Mouse (Mus musculus) adrenal gland, postnatal 10 days (tissue): ENCODE data around the gene Zfp180. TPM values are rescaled to one million over a fixed set of nuclear protein-coding genes. Genes with fewer than 3 reads are reported as not detected.
"Not testable (repeated sequence)": the region's sequence is repeated elsewhere in the genome, so short reads cannot be mapped to it uniquely, and the experiment has no call there.

Source experiments
- DNase-seq: peaks from one replicate; pipeline ENCODE4 v3.0.0; 2021; ENCODE audit warnings: mixed read lengths
- long read RNA-seq, 2 experiments: library from polyadenylated mRNA; stranded (forward); transcript quantifications; one replicate each; pipeline ENCODE4 v2.0.0; 2021
- total RNA-seq, 2 experiments: library from RNA; stranded (reverse); gene quantifications; 2 replicates each; pipeline ENCODE4 v1.2.3; 2021

Gene Zfp180
- 10 to 100 TPM; 15.2 to 17.3 TPM for total RNA-seq
- long read RNA-seq, experiment 1, partial matches to known transcripts: 0 of 2 reads
- long read RNA-seq, experiment 1, other reads (novel, unspliced or antisense): 2 of 2 reads
- long read RNA-seq, experiment 2, partial matches to known transcripts: 0 of 2 reads
- long read RNA-seq, experiment 2, other reads (novel, unspliced or antisense): 0 of 2 reads

GRCm38 (mm10) chr7:24081634-24082431, at the start of gene Zfp180:
Gene Zfp180 (plus strand): TSS chr7:24081924.
- peak; percentile 96 for DNase-seq

GRCm38 (mm10) chr7:24052660-24053304, 28.9 kb upstream of the Zfp180 start, which contains the start of gene Vmn1r183:
Gene Vmn1r183 (plus strand): TSS chr7:24053254.
- DNase-seq: no peak

- DNase-seq: not testable (repeated sequence)
Measured at GRCm38 (mm10) chr7:24074424-24074823, 7.3 kb upstream of the Zfp180 start.

- DNase-seq: no peak
Measured at GRCm38 (mm10) chr7:24082457-24083235, 922 bp downstream of the Zfp180 start.

DNA sequence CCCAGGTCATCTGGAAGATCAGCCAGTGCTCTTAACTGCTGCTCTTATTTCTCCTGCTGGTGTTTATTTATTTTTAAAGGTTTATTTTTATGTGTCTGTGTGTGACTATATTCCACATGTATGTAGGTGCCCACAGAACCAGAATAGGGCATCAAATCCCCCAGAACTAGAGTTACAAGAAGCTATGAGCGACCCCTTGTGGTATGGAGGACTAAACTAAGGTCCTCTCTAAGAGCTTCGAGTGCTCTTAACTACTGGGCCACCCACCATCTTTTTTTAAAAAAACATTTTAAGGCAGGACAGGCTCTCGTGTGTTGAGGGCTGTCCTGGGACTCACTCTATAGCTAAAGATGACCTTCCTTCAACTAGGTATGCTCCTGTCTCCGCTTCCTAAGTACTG, 5.1 kb downstream of the Zfp180 start:
- DNase-seq: no peak

GRCm38 (mm10) chr7:24087485-24088125, 5.9 kb downstream of the Zfp180 start:
- no peak for DNase-seq

GRCm38 (mm10) chr7:24104403-24104802, 22.7 kb downstream of the Zfp180 start:
- no peak for DNase-seq

DNA sequence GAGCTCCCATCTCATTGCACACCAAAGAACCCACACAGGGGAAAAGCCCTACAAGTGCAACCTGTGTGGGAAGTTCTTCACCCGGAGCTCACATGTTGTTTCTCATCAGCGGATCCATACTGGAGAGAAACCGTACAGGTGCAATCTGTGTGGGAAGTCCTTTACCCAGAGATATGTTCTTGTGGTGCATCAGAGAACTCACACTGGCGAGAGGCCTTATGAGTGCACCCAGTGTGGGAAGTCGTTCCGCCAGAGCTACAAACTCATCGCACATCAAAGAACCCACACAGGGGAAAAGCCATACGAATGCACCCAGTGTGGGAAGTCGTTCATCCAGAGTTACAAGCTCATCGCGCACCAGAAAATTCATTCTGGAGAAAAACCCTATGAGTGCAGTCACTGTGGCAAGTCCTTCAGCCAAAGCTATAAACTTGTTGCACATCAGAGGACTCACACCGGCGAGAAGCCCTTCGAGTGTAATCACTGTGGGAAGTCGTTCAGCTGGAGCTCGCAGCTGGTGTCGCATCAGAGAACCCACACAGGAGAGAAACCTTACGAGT, 23.5 kb downstream of the Zfp180 start:
- DNase-seq: no peak

DNA sequence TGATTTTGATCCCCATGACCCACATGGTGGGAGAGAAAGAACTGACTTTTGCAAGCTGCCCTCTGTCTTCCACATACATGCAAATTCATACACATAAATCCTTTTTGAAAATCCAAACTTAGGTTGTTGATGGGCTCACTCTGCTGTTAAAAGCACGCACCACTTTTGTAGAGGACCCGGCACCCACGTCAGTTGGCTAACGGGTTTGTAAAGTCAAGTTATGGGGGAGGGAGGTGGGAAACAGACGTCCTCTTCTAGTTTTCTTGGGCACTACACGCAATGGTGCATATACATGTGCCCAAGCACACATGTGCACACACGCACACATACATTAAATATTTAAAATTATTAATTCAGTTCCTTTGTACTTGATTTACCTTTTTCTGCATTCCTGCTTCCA, 29.1 kb downstream of the Zfp180 start:
- DNase-seq: no peak

- no peak for DNase-seq
Measured at GRCm38 (mm10) chr7:24111772-24112155, 30.0 kb downstream of the Zfp180 start.

- peak; percentile 85 for DNase-seq
Measured at GRCm38 (mm10) chr7:24112156-24112856, 30.6 kb downstream of the Zfp180 start, which contains the start of gene Zfp112. Gene Zfp112 (plus strand): TSS chr7:24112314.

DNA sequence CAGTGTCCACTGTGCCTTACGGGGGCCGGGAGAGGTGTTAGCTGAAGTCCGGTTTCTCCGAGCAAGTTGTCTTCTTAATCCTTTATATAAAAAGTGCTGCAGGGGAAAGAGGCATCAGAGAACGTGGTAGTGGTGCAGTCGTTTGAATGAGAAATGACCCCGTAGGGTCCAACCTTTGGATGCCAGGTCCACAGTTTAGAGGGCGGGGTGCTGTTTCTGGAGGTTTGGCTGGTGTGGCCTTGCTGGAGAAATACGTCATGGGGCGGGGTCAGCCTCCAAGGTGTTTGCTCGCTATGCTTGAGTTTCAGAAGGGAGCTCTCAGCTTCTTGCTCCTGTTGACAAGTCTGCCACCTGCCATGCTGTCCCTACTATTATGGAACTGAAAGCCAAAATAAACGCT, 31.3 kb downstream of the Zfp180 start:
- DNase-seq: peak; percentile 78

DNA sequence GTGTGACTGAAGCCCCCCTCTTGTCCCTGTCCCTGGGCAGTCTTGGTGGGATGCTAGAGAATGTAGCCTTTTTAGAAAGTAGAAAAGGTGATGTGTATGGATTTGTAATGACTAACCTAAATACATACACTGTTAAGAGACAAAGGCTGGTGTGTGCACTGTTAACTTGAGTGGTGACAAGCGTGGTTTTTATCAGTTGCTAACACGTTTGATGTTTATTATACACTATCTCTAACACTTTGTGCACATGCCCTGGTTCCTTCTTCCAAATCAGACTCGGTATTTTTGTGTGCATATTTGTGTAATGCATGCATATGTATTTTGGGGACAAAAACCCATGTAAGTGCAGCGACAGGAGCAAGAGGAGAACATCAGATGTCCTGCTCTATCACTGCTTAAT, 34.9 kb downstream of the Zfp180 start:
- DNase-seq: no peak

DNA sequence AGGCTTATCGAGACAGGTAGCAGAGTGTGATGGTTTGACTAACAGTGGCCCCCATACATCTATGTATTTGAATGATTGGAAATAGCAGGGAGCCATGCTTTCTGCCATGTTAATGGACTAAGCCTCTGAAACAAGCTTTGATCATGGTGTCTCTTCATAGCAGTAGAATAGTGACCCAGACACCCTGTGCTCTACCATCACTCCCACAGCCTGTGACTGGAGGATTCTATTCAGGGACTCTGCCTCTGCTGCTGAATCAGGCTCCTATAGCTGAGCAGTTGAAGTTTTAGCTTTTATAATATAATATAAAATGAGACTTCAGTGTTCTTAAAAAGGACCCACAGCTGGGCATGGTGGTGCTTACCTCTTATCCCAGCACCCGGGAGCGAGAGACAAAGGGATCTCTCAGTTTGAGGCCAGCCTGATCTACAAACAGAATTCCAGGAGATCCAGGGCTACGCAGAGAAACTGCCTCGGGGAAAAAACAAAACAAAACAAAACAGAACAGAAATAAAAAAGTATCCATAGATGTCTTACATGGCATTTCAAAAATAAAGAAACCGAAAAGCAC, 51.8 kb downstream of the Zfp180 start:
- DNase-seq: no peak

- DNase-seq: peak; percentile 88
Measured at GRCm38 (mm10) chr7:24133996-24134828, 52.5 kb downstream of the Zfp180 start, which contains the start of gene Zfp235. Gene Zfp235 (plus strand): TSS chr7:24134169.

- no peak for DNase-seq
Measured at GRCm38 (mm10) chr7:24142566-24142965, 60.8 kb downstream of the Zfp180 start.

DNA sequence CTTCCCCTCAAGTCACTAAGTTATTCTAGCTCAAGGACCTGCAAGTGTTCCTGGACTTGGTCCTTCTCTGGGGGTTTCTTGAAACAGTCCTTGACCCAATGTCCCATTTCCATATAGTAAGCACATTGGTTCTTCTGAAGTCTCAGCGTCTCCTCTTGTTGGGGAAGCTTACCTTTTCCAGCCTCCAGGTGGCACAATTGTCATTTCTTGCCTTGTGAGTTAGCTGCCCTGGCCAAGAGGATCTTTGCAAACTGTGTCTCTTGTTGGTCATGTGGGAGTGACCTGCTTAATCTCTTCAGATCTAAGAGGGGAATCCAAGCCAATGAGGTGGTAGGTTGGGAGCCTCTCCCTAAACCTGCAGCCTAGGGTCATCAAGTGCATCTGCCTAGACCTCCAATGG, 71.5 kb downstream of the Zfp180 start:
- DNase-seq: peak; percentile 20
